Mouse (Mus musculus): Measurements from ENCODE around the gene Cpsf4l.

Cpsf4l gene

GRCm38 (mm10) chr11:113736848-113737552 is 27.2 kb upstream of the Cpsf4l start:
- in situ Hi-C loops (cut with MboI; ENCODE audit: unreplicated experiment in 2 of 2): no loop called here

DNA sequence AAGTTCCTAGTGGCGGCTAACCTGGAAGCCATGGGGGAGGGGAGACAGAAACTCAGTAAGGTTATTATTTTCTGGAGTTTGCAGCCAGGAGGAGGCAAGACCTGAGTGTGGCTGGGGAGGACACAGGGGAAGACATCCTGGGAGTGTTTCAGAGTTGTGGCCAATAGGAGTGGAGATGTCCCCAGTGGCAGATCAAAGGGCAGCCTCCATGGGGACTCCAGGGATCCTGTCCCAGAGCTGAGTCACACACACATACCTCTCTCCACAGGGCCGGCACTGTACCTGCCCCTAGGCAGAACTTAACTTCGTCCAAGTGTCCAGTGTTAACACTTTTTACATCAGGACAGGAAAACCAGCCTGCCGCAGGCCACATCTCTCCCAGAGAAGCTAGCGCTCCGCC is 25.3 kb upstream of the Cpsf4l start:
- in situ Hi-C loops (cut with MboI; ENCODE audit: unreplicated experiment in 2 of 2): no loop called here

DNA sequence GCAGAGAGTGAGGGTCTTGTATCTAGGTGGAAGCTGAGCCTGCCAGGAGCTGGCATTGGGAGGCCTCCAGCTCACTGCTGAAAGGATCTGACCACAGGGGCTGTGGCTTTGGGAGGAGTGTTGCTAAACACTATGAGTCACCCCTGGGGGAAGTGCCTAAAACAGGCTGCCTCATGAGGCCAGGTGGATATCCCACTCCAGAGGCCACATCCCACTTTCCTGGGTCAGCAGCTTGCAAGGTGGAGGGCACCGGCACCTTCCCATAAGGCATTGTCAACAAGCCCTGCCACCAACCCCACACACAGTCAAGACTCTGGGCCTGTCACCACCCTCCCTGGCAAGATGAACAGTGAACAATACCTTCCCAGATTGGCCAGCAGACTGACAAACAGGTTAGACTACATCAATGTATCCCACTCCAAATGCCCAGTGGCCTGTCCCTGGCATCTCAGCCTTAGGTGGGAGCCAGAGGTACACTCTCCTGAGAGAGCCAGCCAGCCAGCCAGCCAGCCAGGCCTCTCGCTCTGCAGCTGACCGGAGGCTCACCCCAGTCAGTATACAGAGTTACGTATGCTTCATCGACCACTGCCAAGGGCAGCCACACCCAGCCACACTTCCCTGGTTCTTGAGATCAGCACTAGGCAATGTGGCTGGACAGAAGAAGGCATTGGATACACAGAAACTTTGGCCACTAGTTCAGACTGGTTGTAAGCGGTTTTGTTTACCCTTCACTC is 24.0 kb upstream of the Cpsf4l start:
- in situ Hi-C loops (cut with MboI; ENCODE audit: unreplicated experiment in 2 of 2): no loop called here

DNA sequence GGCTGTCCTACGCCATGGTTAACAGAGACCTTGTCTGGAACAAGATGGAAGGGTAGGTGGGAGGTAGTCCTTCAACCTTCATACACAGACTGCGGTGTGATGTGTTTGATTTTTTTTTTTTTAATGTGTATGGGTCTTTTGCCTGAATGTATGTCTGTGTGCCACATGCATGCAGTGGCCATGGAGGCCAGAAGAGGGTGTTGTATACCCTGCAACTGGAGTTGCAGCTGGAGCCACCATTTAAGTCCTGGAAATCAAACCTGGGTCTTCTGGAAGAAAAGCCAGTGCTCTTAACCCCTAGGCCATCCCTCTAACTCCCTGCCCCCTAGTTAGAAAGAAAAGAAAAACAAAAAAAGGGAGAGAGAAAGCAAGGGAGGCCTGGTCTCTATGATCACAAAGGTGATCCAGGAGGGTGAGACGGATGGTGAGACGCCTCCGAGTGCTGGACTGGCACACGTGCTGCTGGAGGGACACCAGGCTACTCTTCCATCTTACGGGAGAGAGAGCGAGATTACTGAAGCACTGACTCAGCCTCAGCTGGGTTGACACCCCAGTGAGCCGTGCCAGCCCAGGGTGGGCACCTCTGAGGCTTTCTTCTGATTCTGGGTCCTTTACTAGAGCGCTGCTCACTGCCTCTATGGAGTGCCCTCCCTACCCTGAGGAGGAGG is 22.3 kb upstream of the Cpsf4l start:
- in situ Hi-C loops (cut with MboI; ENCODE audit: unreplicated experiment in 2 of 2): no loop called here

DNA sequence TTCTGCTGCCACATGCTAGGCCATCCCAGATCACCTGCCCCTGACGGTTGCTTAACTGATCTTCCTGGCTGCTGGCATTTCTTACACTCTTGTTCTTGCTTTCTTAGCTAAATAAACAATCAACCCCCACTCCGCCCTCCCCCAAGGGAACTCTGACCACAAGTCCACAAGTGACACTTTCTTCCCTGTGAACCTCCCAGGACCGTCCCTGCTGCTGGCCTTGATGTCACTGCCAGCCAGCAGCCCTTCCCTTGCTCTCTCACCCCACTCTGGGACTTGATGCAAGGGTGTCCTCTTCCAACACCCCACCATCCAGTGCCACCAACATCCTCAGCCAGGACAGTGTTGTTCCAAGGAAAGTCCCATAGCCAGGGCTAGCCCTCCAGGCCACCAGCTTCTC is 21.1 kb upstream of the Cpsf4l start:
- in situ Hi-C loops (cut with MboI; ENCODE audit: unreplicated experiment in 2 of 2): no loop called here

- in situ Hi-C loops (cut with MboI; ENCODE audit: unreplicated experiment in 2 of 2): no loop called here
Observed at GRCm38 (mm10) chr11:113729917-113730316, 20.1 kb upstream of the Cpsf4l start.

DNA sequence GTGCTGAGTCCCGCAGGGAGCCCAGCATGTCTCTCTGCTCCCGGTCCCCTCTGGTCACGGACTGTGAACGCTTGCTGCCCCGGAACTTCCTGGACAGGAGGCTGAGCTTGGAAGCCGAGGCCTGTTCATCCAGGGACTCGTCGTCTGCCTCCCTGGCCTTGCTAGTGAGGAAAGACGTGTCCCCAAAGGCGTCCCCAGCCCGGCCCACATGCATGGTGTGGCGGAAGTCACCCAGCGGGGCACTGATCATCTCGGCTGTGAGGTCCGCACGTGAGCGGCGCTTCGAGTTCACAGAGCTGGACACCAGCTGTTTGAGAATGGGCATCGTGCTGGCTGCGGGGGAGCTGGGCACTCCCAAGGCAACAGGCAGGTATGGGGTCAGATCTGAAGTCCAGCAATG is 19.4 kb upstream of the Cpsf4l start:
- in situ Hi-C loops (cut with MboI; ENCODE audit: unreplicated experiment in 2 of 2): no loop called here

- in situ Hi-C loops (cut with MboI; ENCODE audit: unreplicated experiment in 2 of 2): no loop called here
Observed at GRCm38 (mm10) chr11:113727992-113728391, 18.2 kb upstream of the Cpsf4l start.

DNA sequence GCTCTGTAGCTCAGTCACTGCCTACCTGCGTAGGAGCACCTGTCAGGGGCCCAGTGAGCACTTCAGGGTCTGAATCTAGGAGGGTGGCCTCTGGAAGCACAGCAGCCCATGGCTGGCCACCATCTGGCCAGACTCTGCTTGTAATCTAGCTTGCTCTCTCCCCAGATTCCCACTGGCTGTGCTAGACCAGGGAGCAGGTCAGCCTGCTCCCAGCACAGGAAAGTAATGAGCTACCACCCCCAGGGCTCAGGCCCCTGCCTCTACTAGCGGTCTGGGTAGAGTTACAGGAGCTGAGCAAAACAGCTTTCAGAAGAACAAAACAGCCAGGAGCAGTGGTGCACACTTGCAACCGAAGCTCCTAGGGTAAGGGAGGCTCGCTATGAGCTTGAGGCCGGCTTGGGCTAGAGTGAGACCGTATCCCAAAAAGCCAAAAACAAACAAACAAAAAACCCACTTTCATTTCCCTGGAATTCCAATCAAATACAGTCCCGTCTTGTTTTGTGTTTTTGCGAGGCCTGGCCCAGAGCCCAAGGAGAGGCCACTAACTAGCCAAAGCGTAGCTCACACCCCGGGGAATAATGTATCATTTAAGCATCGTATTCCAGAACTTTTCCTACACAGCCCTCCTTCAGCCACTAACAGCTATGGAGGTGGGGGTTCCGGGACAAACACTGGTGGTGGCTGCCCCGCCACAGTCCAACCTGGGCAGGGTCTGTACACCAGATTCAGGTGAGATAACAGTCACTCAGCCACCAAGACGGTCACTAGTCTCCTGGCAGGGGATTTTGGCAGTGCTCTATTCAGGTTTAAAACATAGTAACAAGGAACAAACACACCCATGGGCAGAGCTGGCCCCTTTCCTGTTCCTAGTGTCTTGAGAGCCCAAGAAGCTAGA is 17.4 kb upstream of the Cpsf4l start:
- in situ Hi-C loops (cut with MboI; ENCODE audit: unreplicated experiment in 2 of 2): no loop called here

DNA sequence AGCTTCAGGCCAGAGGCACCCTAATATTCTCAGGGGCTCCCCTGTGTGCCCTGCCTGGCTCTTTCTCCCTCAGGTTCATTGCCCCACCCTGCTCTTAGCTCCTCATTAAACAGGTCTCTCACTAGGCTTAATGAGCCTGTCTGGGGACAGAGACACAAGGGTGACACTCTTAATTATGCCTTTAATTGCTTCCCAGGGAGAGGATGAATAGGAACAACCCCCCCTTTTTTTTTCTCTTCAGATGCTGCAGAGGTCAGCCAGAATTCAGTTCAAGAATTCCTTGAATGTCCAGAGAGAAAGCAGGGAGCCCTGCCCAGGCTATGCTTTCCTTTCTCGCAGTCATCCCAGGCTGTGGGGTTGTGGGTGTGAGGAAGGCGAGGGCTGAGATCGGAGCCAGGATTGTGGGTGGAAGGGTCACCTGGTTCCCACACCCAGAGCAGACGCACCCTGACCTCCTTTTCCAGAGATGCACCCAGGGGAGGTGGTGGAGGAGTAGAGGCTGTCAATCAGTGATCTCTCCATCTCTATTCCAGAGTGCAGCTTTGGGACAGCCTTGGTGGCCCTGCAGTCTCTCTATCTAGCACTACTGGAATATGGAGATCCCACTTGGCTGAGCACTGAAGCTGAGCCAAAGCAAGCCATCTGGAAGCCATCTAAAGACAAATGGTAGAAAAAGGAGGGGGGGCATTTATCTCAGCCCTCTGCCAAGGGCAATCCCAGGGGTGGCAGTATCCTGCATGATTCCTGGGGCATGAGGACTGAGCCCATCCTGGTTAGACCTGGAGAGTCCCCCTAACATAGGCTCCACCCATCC is 15.6 kb upstream of the Cpsf4l start:
- in situ Hi-C loops (cut with MboI; ENCODE audit: unreplicated experiment in 2 of 2): no loop called here

- in situ Hi-C loops (cut with MboI; ENCODE audit: unreplicated experiment in 2 of 2): loop anchor here in 1 of 2 experiments (25.0 kb wide), 1 partner anchor 1190 kb away; no protein-coding TSS in a partner anchor
Observed at GRCm38 (mm10) chr11:113722405-113723090, 12.7 kb upstream of the Cpsf4l start.

GRCm38 (mm10) chr11:113717767-113718424 is 8.1 kb upstream of the Cpsf4l start:
- in situ Hi-C loops (cut with MboI; ENCODE audit: unreplicated experiment in 2 of 2): loop anchor here in 1 of 2 experiments (25.0 kb wide), 1 partner anchor 1194 kb away; no protein-coding TSS in a partner anchor

- in situ Hi-C loops (cut with MboI; ENCODE audit: unreplicated experiment in 2 of 2): loop anchor here in 1 of 2 experiments (25.0 kb wide), 1 partner anchor 1196 kb away; no protein-coding TSS in a partner anchor
Observed at GRCm38 (mm10) chr11:113716132-113716531, 6.3 kb upstream of the Cpsf4l start.

DNA sequence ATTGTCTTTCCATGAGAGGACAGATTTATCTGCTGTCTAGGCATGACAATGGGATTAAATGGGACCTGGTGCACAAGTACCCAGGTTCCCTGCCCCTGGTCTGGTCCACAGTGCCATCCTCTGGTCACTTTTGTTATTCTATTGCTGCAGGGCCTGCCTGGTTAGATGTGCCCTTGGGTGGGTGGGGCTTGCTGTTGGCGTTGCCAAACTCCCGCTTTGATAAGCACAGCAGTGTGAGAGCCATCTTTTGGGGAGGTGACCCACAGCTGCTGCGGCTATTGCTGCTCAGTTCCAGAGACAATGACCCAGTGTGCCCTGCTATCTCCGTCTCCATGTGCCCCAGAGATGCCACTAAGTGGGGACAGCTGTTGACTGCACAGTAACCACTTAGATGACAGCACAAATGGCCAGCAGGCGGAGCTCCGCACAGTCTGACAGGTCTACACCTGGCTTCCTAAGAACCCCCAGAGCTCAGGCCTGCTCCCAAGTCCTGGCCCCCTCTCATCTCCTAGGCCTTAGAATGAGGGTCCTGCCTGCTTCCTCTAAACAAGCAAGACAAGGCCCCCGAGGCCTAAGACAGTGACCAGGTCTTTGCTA is 5.4 kb upstream of the Cpsf4l start:
- in situ Hi-C loops (cut with MboI; ENCODE audit: unreplicated experiment in 2 of 2): loop anchor here in 1 of 2 experiments (25.0 kb wide), 1 partner anchor 1197 kb away; no protein-coding TSS in a partner anchor

GRCm38 (mm10) chr11:113711061-113711460 is 1.2 kb upstream of the Cpsf4l start:
- in situ Hi-C loops (cut with MboI; ENCODE audit: unreplicated experiment in 2 of 2): loop anchor here in 1 of 2 experiments (25.0 kb wide), 1 partner anchor 1201 kb away; no protein-coding TSS in a partner anchor

DNA sequence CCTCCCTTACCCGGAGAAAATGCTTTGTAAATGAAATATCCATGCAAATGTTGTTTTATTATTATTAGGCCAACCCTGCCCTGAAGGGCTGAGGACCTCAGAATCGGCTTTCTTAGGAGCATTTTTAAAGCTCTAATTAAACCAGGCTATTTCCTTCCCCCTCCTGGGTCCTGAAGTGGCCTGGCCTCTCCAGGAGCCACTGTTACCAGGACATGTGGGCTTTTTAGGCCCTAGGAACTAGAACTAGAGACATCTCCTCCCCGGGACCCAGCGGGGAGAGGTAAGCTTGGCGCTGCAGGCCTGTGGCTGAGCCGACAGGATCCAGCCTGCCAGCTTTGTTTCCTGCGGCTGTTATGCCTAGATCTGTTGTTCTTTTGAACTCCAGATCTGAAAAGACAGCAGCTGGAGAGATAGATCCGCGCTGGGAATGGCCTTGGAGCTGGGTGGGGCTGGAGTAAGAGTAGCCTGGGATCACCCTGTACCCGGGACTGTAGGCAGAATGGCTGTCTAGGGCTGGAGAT is 500 bp upstream of the Cpsf4l start:
- in situ Hi-C loops (cut with MboI; ENCODE audit: unreplicated experiment in 2 of 2): loop anchor here in 1 of 2 experiments (25.0 kb wide), 1 partner anchor 1202 kb away; no protein-coding TSS in a partner anchor

DNA sequence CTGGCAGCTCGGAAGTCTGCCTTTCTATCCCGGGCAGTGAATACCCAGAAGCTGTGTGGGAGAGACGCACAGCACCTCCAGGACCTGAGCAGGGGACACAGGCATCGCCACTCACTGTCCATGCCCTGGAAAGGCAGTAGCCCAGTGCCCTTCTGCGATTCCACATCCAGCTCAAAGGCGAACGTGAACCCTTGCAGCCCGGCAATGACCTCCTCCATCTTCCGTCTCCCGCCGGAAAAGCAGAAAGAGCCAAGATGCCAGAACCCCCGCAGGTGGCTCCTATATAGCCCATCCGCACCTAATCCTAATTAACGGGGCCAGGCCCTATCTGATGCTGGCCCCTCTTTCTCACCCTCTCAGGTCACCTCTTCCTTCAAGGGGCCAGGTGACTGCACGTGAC is 545 bp downstream of the Cpsf4l start:
- in situ Hi-C loops (cut with MboI; ENCODE audit: unreplicated experiment in 2 of 2): loop anchor here (10.0 to 25.0 kb wide), 2 partner anchors 926 to 1203 kb away; no protein-coding TSS in a partner anchor

Data from v-Abl transformed pro-B cells (cell line).